Mouse (Mus musculus) cerebellum, adult 2 months (tissue): ENCODE data around the gene Gmeb2. TPM values are rescaled to one million over a fixed set of nuclear protein-coding genes. Genes with fewer than 3 reads are reported as not detected.

Source experiments
- DNase-seq, 2 experiments: peaks; one replicate each; pipeline ENCODE4 v3.0.0; 2021
- H3K27ac ChIP-seq: fragments of 200-500 bp; 2 replicates; pipeline ENCODE4 v1.5.1; 2012; ENCODE audit warnings: low read length, control low read depth, inconsistent platforms; ENCODE audit not compliant: insufficient read depth
- H3K27me3 ChIP-seq: fragments of 200-500 bp; 2 replicates; pipeline ENCODE4 v1.6.1; 2012; ENCODE audit warnings: inconsistent platforms, mild to moderate bottlenecking, low read length, moderate library complexity; ENCODE audit not compliant: control insufficient read depth, insufficient read depth
- H3K4me1 ChIP-seq: fragments of 200-500 bp; 2 replicates; pipeline ENCODE4 v1.6.1; 2011; ENCODE audit warnings: low read length; ENCODE audit not compliant: control insufficient read depth, insufficient read depth
- H3K4me3 ChIP-seq: fragments of 200-500 bp; replicated peaks from 2 replicates; pipeline ENCODE3; 2011; ENCODE audit warnings: mild to moderate bottlenecking, low read depth, low read length, control low read depth; ENCODE audit not compliant: insufficient read depth
- CTCF ChIP-seq: fragments of 200-500 bp; IDR thresholded peaks from 2 replicates; pipeline ENCODE4 v1.5.1; 2011; ENCODE audit warnings: low read depth, mild to moderate bottlenecking, control low read depth, low read length, moderate library complexity, borderline replicate concordance; ENCODE audit not compliant: insufficient read depth
- POLR2A ChIP-seq: fragments of 200-500 bp; IDR thresholded peaks from 2 replicates; pipeline ENCODE4 v1.6.1; 2011; ENCODE audit warnings: low read length, control low read depth, borderline replicate concordance; ENCODE audit not compliant: insufficient read depth
- WGBS: fragments of 180-500 bp; shearing (Covaris S2); methylation state at CpG from one replicate; pipeline ENCODE4 v1.1.7; 2018; 5-methylcytosine and 5-hydroxymethylcytosine counted together
- polyA plus RNA-seq: library from polyadenylated mRNA; depleted of rRNA; stranded (reverse); fragments of >200 nt; gene quantifications from 2 replicates; pipeline ENCODE4 v1.2.3, GENCODE M21; 2012

Gmeb2 gene
- polyA plus RNA-seq, 1 experiment: 28.7 TPM

GRCm38 (mm10) chr2:181235681-181236566, 51.9 kb downstream of the Gmeb2 start:
- H3K27me3 ChIP-seq: no peaks in the 10 kb centered on the region
- no peak for DNase-seq
- H3K4me1 ChIP-seq: no peaks in the 10 kb centered on the region; the same call in 1 of the 2 replicates
- no peak overlapping the region for H3K27ac ChIP-seq
- WGBS: 82% methylated on average over 23 of the region's 23 CpGs
- TF ChIP-seq POLR2A (no peak), CTCF (no peak)
- H3K4me3 ChIP-seq: no peak overlapping the region

GRCm38 (mm10) chr2:181234680-181235079, 53.2 kb downstream of the Gmeb2 start:
- TF ChIP-seq CTCF (no peak), POLR2A (no peak)
- Histone ChIP-seq H3K27ac (no peak overlapping the region), H3K4me3 (no peak overlapping the region), H3K27me3 (no peaks in the 10 kb centered on the region), H3K4me1 (no peaks in the 10 kb centered on the region; the same call in 1 of the 2 replicates)
- 87% methylated on average over 11 of the region's 11 CpGs for WGBS
- no peak for DNase-seq

GRCm38 (mm10) chr2:181233443-181233842, 54.4 kb downstream of the Gmeb2 start:
- H3K4me3 ChIP-seq: no peak overlapping the region
- no peak overlapping the region for H3K27ac ChIP-seq
- H3K4me1 ChIP-seq: no peaks in the 10 kb centered on the region; the same call in 1 of the 2 replicates
- no peak for DNase-seq
- TF ChIP-seq CTCF: no peak
- no peak for TF ChIP-seq POLR2A
- WGBS: 74% methylated on average over 15 of the region's 15 CpGs
- no peaks in the 10 kb centered on the region for H3K27me3 ChIP-seq

- no peaks in the 10 kb centered on the region for H3K27me3 ChIP-seq
- TF ChIP-seq POLR2A: 0 out of 2 replicates have a peak, but pooled peaks have one; percentile 22
- no peak for TF ChIP-seq CTCF
- H3K4me3 ChIP-seq: peak overlapping the region; percentile 58
- DNase-seq: peak; percentile 70 to 77
- no peaks in the 10 kb centered on the region; the same call in 1 of the 2 replicates for H3K4me1 ChIP-seq
- 67% methylated on average over 20 of the region's 20 CpGs for WGBS
- no peak overlapping the region for H3K27ac ChIP-seq
These were observed 56.7 kb downstream of the Gmeb2 start for GRCm38 (mm10) chr2:181231171-181231570.

- TF ChIP-seq POLR2A: no peak
- no peak for TF ChIP-seq CTCF
- Histone ChIP-seq H3K4me3 (no peak overlapping the region), H3K27me3 (no peaks in the 10 kb centered on the region), H3K27ac (no peak overlapping the region), H3K4me1 (no peaks in the 10 kb centered on the region; the same call in 1 of the 2 replicates)
- 82% methylated on average over 1 of the region's 1 CpGs for WGBS
- no peak for DNase-seq
These were observed 59.5 kb downstream of the Gmeb2 start for GRCm38 (mm10) chr2:181228335-181228734.

- 67% methylated on average over 3 of the region's 3 CpGs for WGBS
- no peak for TF ChIP-seq CTCF
- no peak for TF ChIP-seq POLR2A
- DNase-seq: no peak
- Histone ChIP-seq H3K27me3 (no peaks in the 10 kb centered on the region), H3K27ac (no peak overlapping the region), H3K4me1 (no peaks in the 10 kb centered on the region; the same call in 1 of the 2 replicates), H3K4me3 (no peak overlapping the region)
These were observed 60.7 kb downstream of the Gmeb2 start for GRCm38 (mm10) chr2:181227122-181227521.

- 89% methylated on average over 2 of the region's 2 CpGs for WGBS
- Histone ChIP-seq H3K4me1 (peaks cover 6% of the 10 kb centered on the region; the same call in 1 of the 2 replicates), H3K4me3 (no peak overlapping the region), H3K27ac (no peak overlapping the region), H3K27me3 (no peaks in the 10 kb centered on the region)
- DNase-seq: no peak
- TF ChIP-seq POLR2A (no peak), CTCF (no peak)
These were observed 62.8 kb downstream of the Gmeb2 start for GRCm38 (mm10) chr2:181224994-181225393.

GRCm38 (mm10) chr2:181220361-181220760, 67.5 kb downstream of the Gmeb2 start:
- no peak for TF ChIP-seq CTCF
- no peak for TF ChIP-seq POLR2A
- Histone ChIP-seq H3K27ac (no peak overlapping the region), H3K4me1 (peaks cover 6% of the 10 kb centered on the region; the same call in 1 of the 2 replicates), H3K4me3 (no peak overlapping the region), H3K27me3 (no peaks in the 10 kb centered on the region)
- DNase-seq: peak; percentile 37 to 46
- 18% methylated on average over 2 of the region's 2 CpGs for WGBS
